Mouse (Mus musculus): ENCODE measurements around the gene Rptor.

DNA sequence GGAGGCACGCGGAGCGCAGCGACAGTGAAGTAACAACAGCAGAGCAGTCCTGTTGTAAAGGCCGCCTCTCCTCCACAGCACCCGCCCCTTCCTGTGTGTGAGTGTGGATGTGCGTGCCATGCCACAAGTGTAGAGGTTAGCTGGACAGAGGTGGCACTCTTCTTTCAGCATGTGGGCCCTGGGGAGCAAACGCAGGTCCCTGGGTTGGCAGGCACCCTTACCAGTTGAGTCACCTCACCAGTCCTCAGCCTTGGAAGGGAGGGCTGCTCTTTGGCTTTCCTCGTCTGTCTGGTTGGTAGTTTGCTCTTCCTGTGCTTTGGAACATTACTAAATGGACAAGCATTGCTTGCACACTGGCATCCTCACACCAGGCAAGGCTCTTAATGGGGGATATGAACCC lies 50.6 kb downstream of the Rptor start:
- no peak for TF ChIP-seq CTCF (IDR thresholded peaks at IDR 0.05; ENCODE audit: low read depth)
- TF ChIP-seq EP300 (IDR thresholded peaks at IDR 0.05; ENCODE audit: low read depth) = no peak
